Mouse (Mus musculus): ENCODE results near the gene Gm43191.

- no peak for TF ChIP-seq CTCF (IDR thresholded peaks at IDR 0.05; ENCODE audit: borderline replicate concordance, insufficient read depth, low read depth, low read length)
- TF ChIP-seq POLR2A (IDR thresholded peaks at IDR 0.05; ENCODE audit: borderline replicate concordance, insufficient read depth, low read length) = no peak
Observed at GRCm38 (mm10) chr3:116595603-116595991, 85.5 kb downstream of the Gm43191 start.

Measured in cerebellum, adult 2 months (tissue).